Mouse (Mus musculus): ENCODE results near the gene Gata1. TPM values are rescaled to one million over a fixed set of nuclear protein-coding genes. Genes with fewer than 3 reads are reported as not detected.
"Not testable (repeated sequence)": the region's sequence is repeated elsewhere in the genome, so short reads cannot be mapped to it uniquely, and the experiment has no call there.

Gene Gata1
- not detected for total RNA-seq (2021)
- long read RNA-seq, experiment 1 = 0 reads
- long read RNA-seq, experiment 2 = 0 reads

- TF ChIP-seq CTCF (IDR thresholded peaks at IDR 0.05) = no peak
- Histone ChIP-seq H3K4me3 (no peak within 1 kb of the TSS), H3K27ac (no peak within 1 kb of the TSS)
- intact Hi-C loops (cut with DNase I) = no loop called here
- no peak for DNase-seq
These were observed at the start of gene Gata1 for GRCm38 (mm10) chrX:7977892-7978291. TSS of gene Gata1 (minus strand) at chrX:7978071.

- DNase-seq = no peak
- intact Hi-C loops (cut with DNase I) = no loop called here
- TF ChIP-seq CTCF (IDR thresholded peaks at IDR 0.05) = no peak
These were observed 48.9 kb upstream of the Gata1 start for GRCm38 (mm10) chrX:8026811-8027210.

GRCm38 (mm10) chrX:8024795-8025194 is 46.9 kb upstream of the Gata1 start:
- Histone ChIP-seq H3K27ac (no peak overlapping the region), H3K4me3 (no peak overlapping the region)
- no peak for DNase-seq
- TF ChIP-seq CTCF (IDR thresholded peaks at IDR 0.05) = no peak
- intact Hi-C loops (cut with DNase I) = no loop called here

More at GRCm38 (mm10) chrX:8026811-8027210, 48.9 kb upstream of the Gata1 start:
- Histone ChIP-seq H3K4me3 (no peak overlapping the region), H3K27ac (no peak overlapping the region)

GRCm38 (mm10) chrX:8020111-8020778 is 42.4 kb upstream of the Gata1 start:
- intact Hi-C loops (cut with DNase I) = no loop called here
- TF ChIP-seq CTCF (IDR thresholded peaks at IDR 0.05) = 0 out of 2 replicates have a peak, but pooled peaks have one; percentile 6
- Histone ChIP-seq H3K4me3 (no peak overlapping the region), H3K27ac (no peak overlapping the region)
- DNase-seq = no peak

GRCm38 (mm10) chrX:8018286-8018685 is 40.4 kb upstream of the Gata1 start, which contains the start of gene Glod5:
TSS of gene Glod5 (minus strand) at chrX:8018492.
- intact Hi-C loops (cut with DNase I) = loop anchor here (5.0 kb wide), 2 partner anchors 106 to 166 kb away; no protein-coding TSS in a partner anchor
- no peak within 1 kb of the TSS for H3K27ac ChIP-seq
- DNase-seq = no peak
- H3K4me3 ChIP-seq = no peak within 1 kb of the TSS
- no peak for TF ChIP-seq CTCF (IDR thresholded peaks at IDR 0.05)

- DNase-seq = peak; percentile 31
- TF ChIP-seq CTCF (IDR thresholded peaks at IDR 0.05) = peak; percentile 75
- Histone ChIP-seq H3K4me3 (no peak overlapping the region), H3K27ac (no peak overlapping the region)
- intact Hi-C loops (cut with DNase I) = loop anchor here (5.0 kb wide), 2 partner anchors 105 to 165 kb away; no protein-coding TSS in a partner anchor
These were observed 39.3 kb upstream of the Gata1 start for GRCm38 (mm10) chrX:8017142-8017541.

GRCm38 (mm10) chrX:8015675-8016074 is 37.8 kb upstream of the Gata1 start:
- not testable (repeated sequence) for H3K27ac ChIP-seq, DNase-seq, H3K4me3 ChIP-seq
- intact Hi-C loops (cut with DNase I) = loop anchor here (5.0 kb wide), 2 partner anchors 103 to 163 kb away; no protein-coding TSS in a partner anchor

GRCm38 (mm10) chrX:8013569-8014314 is 35.9 kb upstream of the Gata1 start:
- intact Hi-C loops (cut with DNase I) = no loop called here

GRCm38 (mm10) chrX:8013157-8013556 is 35.3 kb upstream of the Gata1 start:
- intact Hi-C loops (cut with DNase I) = no loop called here
- no peak overlapping the region for H3K27ac ChIP-seq
- H3K4me3 ChIP-seq = no peak overlapping the region
- DNase-seq = no peak
- TF ChIP-seq CTCF (IDR thresholded peaks at IDR 0.05) = no peak

More at GRCm38 (mm10) chrX:8013569-8014314, 35.9 kb upstream of the Gata1 start:
- DNase-seq = no peak
- TF ChIP-seq CTCF (IDR thresholded peaks at IDR 0.05) = no peak
- no peak overlapping the region for H3K27ac ChIP-seq
- H3K4me3 ChIP-seq = no peak overlapping the region

- H3K4me3 ChIP-seq; DNase-seq; H3K27ac ChIP-seq; intact Hi-C loops (cut with DNase I): not testable (repeated sequence)
These were observed 31.5 kb upstream of the Gata1 start for GRCm38 (mm10) chrX:8009356-8009755.

- Histone ChIP-seq H3K4me3 (no peak overlapping the region), H3K27ac (no peak overlapping the region)
- TF ChIP-seq CTCF (IDR thresholded peaks at IDR 0.05) = no peak
- no peak for DNase-seq
- intact Hi-C loops (cut with DNase I) = no loop called here
These were observed 30.7 kb upstream of the Gata1 start for GRCm38 (mm10) chrX:8008543-8008942.

- intact Hi-C loops (cut with DNase I) = no loop called here
- TF ChIP-seq CTCF (IDR thresholded peaks at IDR 0.05) = no peak
- Histone ChIP-seq H3K27ac (no peak overlapping the region), H3K4me3 (no peak overlapping the region)
- no peak for DNase-seq
These were observed 25.1 kb upstream of the Gata1 start for GRCm38 (mm10) chrX:8002971-8003370.

GRCm38 (mm10) chrX:8002001-8002400 is 24.1 kb upstream of the Gata1 start:
- no peak for TF ChIP-seq CTCF (IDR thresholded peaks at IDR 0.05)
- intact Hi-C loops (cut with DNase I) = no loop called here

More at GRCm38 (mm10) chrX:8002001-8002400, 24.1 kb upstream of the Gata1 start:
- DNase-seq = no peak
- no peak overlapping the region for H3K27ac ChIP-seq
- H3K4me3 ChIP-seq = no peak overlapping the region

All from gastrocnemius, adult 2 months (tissue).